Mouse (Mus musculus) limb, embryonic 12.5 days (tissue): ENCODE results near the gene Fpr1. TPM values are rescaled to one million over a fixed set of nuclear protein-coding genes. Genes with fewer than 3 reads are reported as not detected.
"Not testable (repeated sequence)": the region's sequence is repeated elsewhere in the genome, so short reads cannot be mapped to it uniquely, and the experiment has no call there.

ENCODE experiments used
- ATAC-seq: fragments of 200-750 bp; cut with Nextera tagmentation; 2 replicates; pipeline ENCODE4 v1.8.0; 2017; ENCODE audit warnings: low read depth, moderate TSS enrichment; ENCODE audit not compliant: insufficient number of reproducible peaks, insufficient read depth, low FRiP score, low TSS enrichment
- H3K27ac ChIP-seq: fragments of 300-500 bp; sonication (generic); 2 replicates; pipeline ENCODE4 v1.5.1; 2016; ENCODE audit warnings: mild to moderate bottlenecking, moderate library complexity
- H3K27me3 ChIP-seq: fragments of 300-500 bp; sonication (generic); 2 replicates; pipeline ENCODE4 v1.6.1; 2016; ENCODE audit warnings: mild to moderate bottlenecking, moderate library complexity
- H3K36me3 ChIP-seq: fragments of 300-500 bp; sonication (generic); 2 replicates; pipeline ENCODE4 v1.6.1; 2016; ENCODE audit warnings: mild to moderate bottlenecking, moderate library complexity
- H3K4me1 ChIP-seq: fragments of 300-500 bp; sonication (generic); replicated peaks from 2 replicates; pipeline ENCODE4 v1.6.1; 2016
- H3K4me2 ChIP-seq: fragments of 300-500 bp; sonication (generic); 2 replicates; pipeline ENCODE4 v1.6.1; 2016; ENCODE audit warnings: mild to moderate bottlenecking, moderate library complexity
- H3K4me3 ChIP-seq: fragments of 300-500 bp; sonication (generic); replicated peaks from 2 replicates; pipeline ENCODE4 v1.5.1; 2016; ENCODE audit warnings: mild to moderate bottlenecking
- H3K9ac ChIP-seq: fragments of 300-500 bp; sonication (generic); replicated peaks from 2 replicates; pipeline ENCODE4 v1.6.1; 2016; ENCODE audit warnings: mild to moderate bottlenecking, moderate library complexity
- H3K9me3 ChIP-seq: fragments of 300-500 bp; sonication (generic); 2 replicates; pipeline ENCODE4 v1.6.1; 2016; ENCODE audit warnings: mild to moderate bottlenecking, moderate library complexity
- WGBS: fragments of 180-500 bp; shearing (Covaris S2); methylation state at CpG from one replicate; pipeline ENCODE4 v1.1.7; 2016; 5-methylcytosine and 5-hydroxymethylcytosine counted together
- polyA plus RNA-seq: library from polyadenylated mRNA; unstranded; fragments of >200 nt; fragmentation: Nextera tagmentation; extraction: Ambion mirVana; gene quantifications from 2 replicates; pipeline ENCODE4 v1.2.1, GENCODE M21; 2016

Gene Fpr1
- polyA plus RNA-seq, 1 experiment from 2014 or later: not detected

GRCm38 (mm10) chr17:17849906-17850712 lies 33.6 kb downstream of the Fpr1 start:
- H3K27me3 ChIP-seq: peaks cover 23% of the 10 kb centered on the region
- no peak overlapping the region for H3K4me3 ChIP-seq
- no peaks in the 10 kb centered on the region for H3K9me3 ChIP-seq
- peak overlapping the region; percentile 21 for H3K4me2 ChIP-seq
- peaks cover 22% of the 10 kb centered on the region for H3K36me3 ChIP-seq
- H3K9ac ChIP-seq: no peak overlapping the region
- 18% methylated on average over 55 of the region's 55 CpGs for WGBS
- ATAC-seq: no peak
- H3K27ac ChIP-seq: no peak overlapping the region
- peaks cover 5% of the 10 kb centered on the region for H3K4me1 ChIP-seq

GRCm38 (mm10) chr17:17848988-17849387 lies 34.8 kb downstream of the Fpr1 start:
- Histone ChIP-seq H3K4me3 (no peak overlapping the region), H3K4me1 (no peaks in the 10 kb centered on the region), H3K4me2 (no peak overlapping the region), H3K9me3 (no peaks in the 10 kb centered on the region), H3K27me3 (peaks cover 23% of the 10 kb centered on the region), H3K27ac (no peak overlapping the region), H3K9ac (no peak overlapping the region), H3K36me3 (peaks cover 22% of the 10 kb centered on the region)
- ATAC-seq: no peak
- WGBS: 81% methylated on average over 2 of the region's 2 CpGs

- H3K4me2 ChIP-seq: no peak overlapping the region
- 72% methylated on average over 10 of the region's 10 CpGs for WGBS
- no peak overlapping the region for H3K4me3 ChIP-seq
- H3K27ac ChIP-seq: no peak overlapping the region
- peaks cover 51% of the 10 kb centered on the region for H3K36me3 ChIP-seq
- peaks cover 22% of the 10 kb centered on the region for H3K27me3 ChIP-seq
- no peaks in the 10 kb centered on the region for H3K9me3 ChIP-seq
- H3K4me1 ChIP-seq: no peaks in the 10 kb centered on the region
- no peak for ATAC-seq
- no peak overlapping the region for H3K9ac ChIP-seq
These were observed 38.3 kb downstream of the Fpr1 start for GRCm38 (mm10) chr17:17845187-17846027.

DNA sequence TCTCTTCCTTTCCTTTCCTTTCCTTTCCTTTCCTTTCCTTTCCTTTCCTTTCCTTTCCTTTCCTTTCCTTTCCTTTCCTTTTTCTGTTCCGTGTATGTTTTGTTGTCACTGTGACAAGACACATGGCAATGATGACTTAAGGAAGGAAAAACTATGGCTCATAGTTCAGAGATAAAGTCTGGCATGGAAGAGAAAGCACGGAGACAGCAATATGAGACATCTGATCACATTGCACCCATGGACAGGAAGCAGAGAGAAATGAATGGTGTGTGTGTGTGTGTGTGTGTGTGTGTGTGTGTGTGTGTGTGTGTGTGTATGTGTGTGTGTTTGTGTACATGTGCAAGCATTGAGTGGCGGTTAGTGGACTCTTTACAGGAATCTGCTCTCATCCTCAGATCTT lies 39.1 kb downstream of the Fpr1 start:
- H3K9ac ChIP-seq, H3K9me3 ChIP-seq, H3K4me2 ChIP-seq, H3K27ac ChIP-seq, H3K4me1 ChIP-seq, H3K4me3 ChIP-seq, ATAC-seq: not testable (repeated sequence)
- WGBS: 90% methylated on average over 3 of the region's 3 CpGs
- peaks cover 14% of the 10 kb centered on the region for H3K27me3 ChIP-seq
- peaks cover 52% of the 10 kb centered on the region for H3K36me3 ChIP-seq

DNA sequence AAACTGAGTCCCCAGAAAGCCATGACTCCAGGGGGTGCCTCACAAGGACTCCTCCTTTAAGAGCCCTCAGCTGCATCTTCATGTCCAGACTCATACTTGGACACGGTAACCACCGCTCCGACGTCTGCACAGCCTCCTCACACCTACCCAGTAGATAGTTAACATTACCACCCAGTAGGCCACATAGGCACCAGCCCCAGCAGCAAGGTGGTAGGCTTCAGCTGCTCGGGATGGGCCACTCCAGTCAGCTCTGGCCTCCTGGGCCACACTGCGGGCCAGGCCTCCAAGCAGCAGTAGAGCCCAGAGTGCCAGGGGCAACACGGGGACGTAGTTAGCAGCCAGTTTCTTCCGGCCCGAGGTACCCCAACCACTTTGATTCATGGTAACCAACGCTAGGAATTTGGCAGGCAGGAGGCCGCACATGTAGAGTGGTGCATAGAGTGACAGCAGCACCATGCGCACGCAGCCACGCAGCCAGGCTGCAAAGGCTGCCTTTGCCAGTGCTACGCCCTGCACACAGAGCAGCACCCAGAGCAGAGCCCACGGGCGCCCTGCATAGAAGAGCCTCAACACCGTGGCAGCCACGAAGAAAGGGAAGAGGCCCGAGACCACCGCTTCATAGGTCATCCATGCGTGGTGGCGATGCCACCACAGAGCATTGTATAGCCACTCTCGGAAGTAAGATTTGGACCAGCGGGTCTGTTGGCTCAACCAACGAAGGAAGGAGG lies 40.0 kb downstream of the Fpr1 start:
- WGBS: 77% methylated on average over 27 of the region's 27 CpGs

DNA sequence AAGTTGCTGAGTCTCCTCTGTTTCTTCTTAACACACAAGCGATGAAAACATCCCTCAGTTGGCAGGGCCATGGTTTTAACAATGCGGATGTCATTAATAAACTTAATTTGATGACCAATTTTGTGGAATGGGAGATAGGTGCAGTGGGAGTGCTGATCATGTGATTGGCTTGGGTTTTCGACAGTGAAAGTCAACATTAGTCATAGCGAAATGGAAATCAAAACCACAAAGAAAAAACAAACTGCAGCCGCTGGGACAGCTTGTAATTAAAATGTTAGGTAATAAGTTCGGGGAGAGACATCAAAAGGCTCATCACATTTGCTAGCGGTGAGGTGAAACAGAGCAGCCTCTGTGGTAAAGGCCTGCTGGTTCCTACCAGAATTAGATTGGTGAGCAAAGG lies 42.9 kb downstream of the Fpr1 start:
- Histone ChIP-seq H3K4me3 (no peak overlapping the region), H3K27ac (no peak overlapping the region), H3K27me3 (no peaks in the 10 kb centered on the region), H3K9me3 (no peaks in the 10 kb centered on the region), H3K36me3 (peaks cover 69% of the 10 kb centered on the region), H3K4me1 (peaks cover 21% of the 10 kb centered on the region), H3K4me2 (no peak overlapping the region), H3K9ac (no peak overlapping the region)
- WGBS: 93% methylated on average over 7 of the region's 7 CpGs
- no peak for ATAC-seq

More for the DNA sequence above, 40.0 kb downstream of the Fpr1 start:
- Histone ChIP-seq H3K9ac (no peak overlapping the region), H3K4me3 (no peak overlapping the region), H3K27me3 (peaks cover 8% of the 10 kb centered on the region), H3K4me2 (no peak overlapping the region), H3K36me3 (peaks cover 58% of the 10 kb centered on the region), H3K4me1 (no peaks in the 10 kb centered on the region; the same call in 1 of the 2 replicates), H3K27ac (0 out of 2 replicates have a peak overlapping the region, but pooled peaks have one; percentile 17), H3K9me3 (no peaks in the 10 kb centered on the region)
- ATAC-seq: no peak

DNA sequence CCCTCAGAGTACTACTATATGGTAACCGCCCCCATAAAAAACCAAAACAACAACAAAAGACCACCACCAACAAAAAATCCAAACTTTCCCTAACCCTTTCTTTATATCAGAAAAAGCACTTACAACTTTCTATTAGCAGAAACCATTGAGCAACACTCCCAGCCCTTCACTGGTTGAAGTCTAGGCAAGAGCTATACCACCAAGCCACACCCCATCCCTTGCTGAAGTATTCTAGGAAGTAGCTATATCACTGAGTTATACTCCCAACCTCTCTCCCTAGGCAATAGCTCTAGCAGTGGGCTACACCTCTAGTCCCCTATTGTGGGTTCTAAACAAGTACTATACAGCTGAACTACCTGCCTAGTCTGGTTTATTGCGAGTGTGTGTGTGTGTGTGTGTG lies 44.5 kb downstream of the Fpr1 start:
- no peaks in the 10 kb centered on the region for H3K9me3 ChIP-seq
- WGBS: 94% methylated on average over 2 of the region's 2 CpGs
- no peak overlapping the region for H3K4me3 ChIP-seq
- no peak overlapping the region for H3K9ac ChIP-seq
- H3K36me3 ChIP-seq: peaks cover 80% of the 10 kb centered on the region
- H3K27ac ChIP-seq: no peak overlapping the region; the same call in 1 of the 2 replicates
- ATAC-seq: no peak
- H3K4me1 ChIP-seq: peaks cover 37% of the 10 kb centered on the region
- no peaks in the 10 kb centered on the region for H3K27me3 ChIP-seq
- H3K4me2 ChIP-seq: no peak overlapping the region

DNA sequence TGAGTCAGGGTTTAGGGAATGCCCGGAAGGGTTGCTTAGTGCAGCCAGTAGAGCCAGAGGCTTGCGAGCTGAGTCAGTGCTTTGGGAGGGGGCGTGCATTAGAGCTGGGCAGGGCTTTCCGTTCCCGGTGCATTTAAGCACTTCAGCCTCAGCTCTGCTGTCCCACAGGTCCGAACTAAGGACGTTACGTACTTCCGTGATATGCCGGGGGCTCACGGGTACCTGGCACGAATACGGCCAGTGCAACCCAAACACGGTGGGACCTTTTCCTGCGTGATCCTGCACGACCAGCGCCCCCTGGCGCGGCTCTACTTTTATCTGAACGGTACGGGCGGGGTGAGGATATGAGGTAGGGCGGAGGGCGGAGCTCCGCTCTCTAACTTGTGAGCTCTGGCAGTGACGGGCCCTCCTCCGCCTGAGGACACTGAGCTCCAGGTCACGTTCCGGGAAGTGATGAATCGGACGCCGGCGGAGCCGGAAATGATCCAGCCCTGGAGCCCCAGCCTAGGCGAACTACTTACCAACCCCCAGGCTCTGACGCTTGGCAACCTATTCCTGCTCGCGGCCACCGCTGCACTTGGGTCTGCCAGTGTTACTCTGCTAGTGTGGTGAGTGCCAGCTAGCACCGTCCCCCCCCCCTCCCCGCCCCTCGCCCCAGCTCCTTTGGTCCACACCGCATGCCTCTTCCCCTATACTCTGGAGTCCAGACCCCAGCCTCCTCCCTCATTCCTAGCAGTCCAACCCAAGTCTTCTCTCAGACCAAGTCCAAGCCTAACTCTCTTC lies 45.6 kb downstream of the Fpr1 start:
- peak; percentile 97 for ATAC-seq
- peak overlapping the region; percentile 63 for H3K4me2 ChIP-seq
- 2% methylated on average over 43 of the region's 43 CpGs for WGBS
- no peaks in the 10 kb centered on the region for H3K9me3 ChIP-seq
- H3K9ac ChIP-seq: peak overlapping the region; percentile 55
- H3K27me3 ChIP-seq: no peaks in the 10 kb centered on the region
- peak overlapping the region; percentile 79 for H3K27ac ChIP-seq
- H3K36me3 ChIP-seq: peaks cover 84% of the 10 kb centered on the region
- peaks cover 48% of the 10 kb centered on the region for H3K4me1 ChIP-seq
- peak overlapping the region; percentile 42 for H3K4me3 ChIP-seq

- peak overlapping the region; percentile 63 for H3K4me2 ChIP-seq
- no peaks in the 10 kb centered on the region for H3K9me3 ChIP-seq
- H3K36me3 ChIP-seq: peaks cover 84% of the 10 kb centered on the region
- ATAC-seq: no peak
- peak overlapping the region; percentile 42 for H3K4me3 ChIP-seq
- peaks cover 53% of the 10 kb centered on the region for H3K4me1 ChIP-seq
- WGBS: 7% methylated on average over 13 of the region's 13 CpGs
- peak overlapping the region; percentile 79 for H3K27ac ChIP-seq
- peak overlapping the region; percentile 55; the same call in 1 of the 2 replicates for H3K9ac ChIP-seq
- H3K27me3 ChIP-seq: no peaks in the 10 kb centered on the region
These were observed 46.3 kb downstream of the Fpr1 start for GRCm38 (mm10) chr17:17837426-17837825.

DNA sequence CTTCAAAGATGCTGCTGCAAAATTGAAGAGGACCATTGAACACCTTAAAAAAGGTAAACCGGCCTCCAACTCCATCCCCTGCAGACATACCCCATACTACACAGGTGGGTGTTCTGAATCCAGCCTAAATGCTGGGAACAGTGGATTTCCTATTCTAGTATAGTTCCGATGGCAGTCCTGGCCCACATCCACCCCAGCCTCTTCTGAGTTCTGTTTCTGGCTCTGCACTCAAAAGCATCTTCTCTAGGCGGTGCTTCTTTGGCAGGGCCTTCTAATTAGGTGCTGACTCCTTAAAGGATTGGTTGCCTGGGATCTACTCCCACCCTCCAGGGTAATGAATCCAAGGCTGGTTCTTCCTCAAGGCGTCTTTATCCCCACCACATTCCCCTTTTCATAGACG lies 47.6 kb downstream of the Fpr1 start:
- Histone ChIP-seq H3K4me3 (no peak overlapping the region), H3K4me2 (0 out of 2 replicates have a peak overlapping the region, but pooled peaks have one; percentile 63), H3K9ac (no peak overlapping the region), H3K9me3 (no peaks in the 10 kb centered on the region), H3K27me3 (no peaks in the 10 kb centered on the region), H3K27ac (0 out of 2 replicates have a peak overlapping the region, but pooled peaks have one; percentile 79), H3K36me3 (peaks cover 84% of the 10 kb centered on the region), H3K4me1 (peaks cover 66% of the 10 kb centered on the region)
- 75% methylated on average over 5 of the region's 5 CpGs for WGBS
- ATAC-seq: no peak
